Mouse (Mus musculus) thymus, postnatal 0 days (tissue): ENCODE data around the gene Camk1g. TPM values are rescaled to one million over a fixed set of nuclear protein-coding genes. Genes with fewer than 3 reads are reported as not detected.

Experiments
- DNase-seq: peaks from one replicate; pipeline ENCODE4 v3.0.0-alpha.2; 2015; ENCODE audit warnings: low spot score
- polyA plus RNA-seq: library from polyadenylated mRNA; unstranded; fragments of >200 nt; fragmentation: Nextera tagmentation; extraction: Ambion mirVana; gene quantifications from 2 replicates; pipeline ENCODE4 v1.2.1, GENCODE M21; 2015

Camk1g gene
- polyA plus RNA-seq, 1 experiment from 2014 or later = 2.6 TPM

DNA sequence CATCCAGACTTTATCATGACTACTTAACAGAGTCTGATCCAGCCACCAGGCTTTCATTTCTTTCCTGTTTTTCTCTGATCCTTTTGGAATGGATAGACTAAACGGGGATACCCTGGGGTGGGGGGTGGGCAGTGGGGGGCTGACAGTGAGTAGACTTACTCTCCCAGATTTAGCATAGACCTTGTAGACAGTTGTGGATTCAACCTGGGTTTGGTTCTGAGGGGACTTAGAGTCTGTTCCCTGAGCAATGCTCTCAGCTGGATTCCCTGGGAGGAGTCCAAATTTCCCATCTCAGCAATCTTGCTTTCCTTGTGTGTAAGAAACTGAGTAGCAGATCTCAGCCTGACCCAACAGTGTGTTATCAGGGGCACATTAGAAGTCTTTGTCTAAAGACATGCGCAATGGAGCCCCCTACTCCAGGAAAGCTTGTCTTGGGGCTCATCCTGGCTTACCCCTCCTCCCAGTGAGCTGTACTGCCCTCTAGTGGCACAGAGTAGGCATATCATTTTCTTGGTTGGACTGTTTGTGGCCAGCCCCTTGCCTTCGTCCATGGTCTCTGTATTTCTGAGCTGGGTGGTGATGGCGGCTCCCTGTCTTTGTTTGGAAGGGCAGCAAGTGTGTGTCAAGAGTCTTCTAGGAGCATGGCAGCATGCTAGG, 6.5 kb upstream of the Camk1g start:
- peak; percentile 70 for DNase-seq

DNA sequence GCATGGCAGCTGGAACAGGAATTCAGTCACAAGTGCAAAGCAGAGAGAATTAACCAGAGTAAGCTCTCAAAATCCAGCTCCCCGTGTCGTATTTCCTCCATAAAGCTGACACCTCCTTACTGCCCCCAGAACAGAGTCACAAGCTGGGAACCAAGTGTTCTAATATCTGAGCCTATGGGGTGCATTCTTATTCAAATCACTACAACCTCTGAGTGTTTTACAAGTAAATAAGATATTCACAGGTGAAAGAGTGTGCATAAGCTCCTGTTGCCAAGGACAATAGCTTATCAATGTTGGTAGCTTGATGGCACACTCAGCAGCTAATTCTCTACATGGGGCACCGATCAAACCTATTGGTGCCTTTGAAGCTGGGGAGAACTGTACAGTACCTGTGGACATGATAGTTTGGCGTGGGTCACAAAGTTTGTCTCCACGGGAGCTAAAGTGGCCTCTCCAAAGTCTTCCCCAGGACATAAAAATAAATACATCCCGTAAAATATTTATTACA, 3.9 kb upstream of the Camk1g start:
- DNase-seq = no peak

DNA sequence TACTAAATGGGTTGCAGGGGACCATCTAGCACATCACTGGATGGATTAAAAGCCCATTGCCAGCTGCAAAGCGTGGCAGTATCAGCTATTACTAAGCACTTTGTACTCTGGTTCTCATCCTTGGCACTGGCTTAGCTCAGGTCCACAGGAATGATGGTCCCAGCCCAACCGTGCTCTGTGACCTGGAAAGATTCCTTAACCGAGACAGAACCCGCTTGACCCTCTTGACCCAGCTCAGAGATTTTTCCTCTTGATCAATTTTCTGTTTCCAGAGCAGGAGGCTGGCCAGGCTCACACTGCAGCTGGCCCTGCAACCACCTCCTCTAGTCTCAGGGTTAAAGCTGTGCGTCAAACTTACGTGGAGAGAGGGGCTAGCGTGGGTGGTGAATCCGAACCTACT, 1.0 kb downstream of the Camk1g start:
- no peak for DNase-seq

DNA sequence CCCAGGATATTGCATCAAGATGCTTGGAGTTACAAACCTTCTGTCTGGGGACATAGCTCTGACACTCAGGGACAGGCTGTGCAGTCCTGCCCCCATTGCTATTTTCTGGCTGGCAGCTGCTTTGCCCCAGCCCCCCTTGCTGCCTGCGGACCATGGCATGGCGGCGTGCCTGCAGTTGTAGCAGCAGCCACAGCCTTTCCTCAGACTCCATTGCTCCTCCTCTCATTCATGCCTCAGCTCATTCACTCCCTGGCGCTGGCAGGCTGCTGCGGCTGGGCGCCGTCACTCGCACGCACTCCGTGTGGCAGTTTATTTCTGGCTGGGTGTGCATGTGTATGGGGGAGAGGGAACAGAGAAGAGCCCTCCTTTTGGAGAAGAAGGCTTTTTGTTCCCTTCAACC, 2.0 kb downstream of the Camk1g start:
- no peak for DNase-seq

DNA sequence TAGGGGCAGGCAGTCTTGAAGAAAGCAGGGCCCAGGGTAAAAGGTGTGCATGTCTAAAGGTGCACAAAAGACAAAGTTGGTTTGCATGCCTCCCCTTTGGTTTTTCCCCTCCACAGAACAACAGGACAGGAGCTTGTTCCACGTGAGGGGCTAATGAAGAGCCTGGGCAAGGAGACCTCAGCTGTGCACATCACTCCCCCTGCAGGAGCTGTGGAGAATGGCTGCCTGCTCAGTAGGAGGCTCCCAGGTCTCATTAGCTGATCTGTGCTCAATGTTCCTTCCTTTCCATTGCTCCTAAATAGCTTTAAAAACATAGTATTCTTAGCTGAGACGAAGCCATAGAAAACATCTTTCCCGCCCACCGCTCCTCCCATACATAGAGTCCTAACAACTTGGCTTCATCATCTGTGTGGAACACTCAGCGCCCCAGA, 6.3 kb downstream of the Camk1g start:
- DNase-seq = peak; percentile 69

GRCm38 (mm10) chr1:193362078-193362477, 8.0 kb downstream of the Camk1g start:
- DNase-seq = no peak

- no peak for DNase-seq
These were observed 8.9 kb downstream of the Camk1g start for GRCm38 (mm10) chr1:193361181-193361580.

- no peak for DNase-seq
These were observed 10.9 kb downstream of the Camk1g start for GRCm38 (mm10) chr1:193359199-193359598.

DNA sequence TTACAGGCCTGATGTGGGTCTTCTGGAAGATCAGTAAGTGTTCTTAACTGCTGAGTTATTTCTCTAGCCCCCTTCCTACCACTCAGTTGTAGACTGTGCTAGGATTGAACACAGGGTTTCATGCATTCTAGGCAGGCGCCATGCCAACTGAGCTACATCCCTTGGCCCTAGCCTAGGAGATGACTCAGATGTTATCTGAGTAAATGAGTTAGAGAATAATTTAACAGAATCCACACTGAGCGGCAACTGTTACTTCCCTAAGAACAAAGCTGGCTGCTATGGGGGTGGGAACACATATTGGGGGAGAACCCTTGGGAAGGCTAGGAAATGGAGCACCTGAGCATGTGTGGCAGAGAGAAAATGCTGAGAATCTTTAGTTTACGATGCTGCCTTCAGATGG, 18.5 kb downstream of the Camk1g start:
- DNase-seq = no peak

DNA sequence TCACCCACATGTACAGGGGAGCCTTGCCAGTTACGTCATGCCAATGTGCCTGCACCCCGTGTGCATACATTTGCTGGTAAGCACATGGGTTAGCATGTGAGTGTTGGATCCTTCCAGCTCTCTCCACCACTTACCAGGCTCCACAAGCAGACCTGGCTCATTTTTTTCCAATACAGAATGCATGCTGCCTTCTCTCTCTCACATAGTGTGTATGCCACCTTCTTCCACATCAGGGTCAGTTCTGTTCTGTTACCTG, 19.6 kb downstream of the Camk1g start:
- no peak for DNase-seq

- peak; percentile 62 for DNase-seq
These were observed 20.2 kb downstream of the Camk1g start for GRCm38 (mm10) chr1:193349702-193350545.

DNA sequence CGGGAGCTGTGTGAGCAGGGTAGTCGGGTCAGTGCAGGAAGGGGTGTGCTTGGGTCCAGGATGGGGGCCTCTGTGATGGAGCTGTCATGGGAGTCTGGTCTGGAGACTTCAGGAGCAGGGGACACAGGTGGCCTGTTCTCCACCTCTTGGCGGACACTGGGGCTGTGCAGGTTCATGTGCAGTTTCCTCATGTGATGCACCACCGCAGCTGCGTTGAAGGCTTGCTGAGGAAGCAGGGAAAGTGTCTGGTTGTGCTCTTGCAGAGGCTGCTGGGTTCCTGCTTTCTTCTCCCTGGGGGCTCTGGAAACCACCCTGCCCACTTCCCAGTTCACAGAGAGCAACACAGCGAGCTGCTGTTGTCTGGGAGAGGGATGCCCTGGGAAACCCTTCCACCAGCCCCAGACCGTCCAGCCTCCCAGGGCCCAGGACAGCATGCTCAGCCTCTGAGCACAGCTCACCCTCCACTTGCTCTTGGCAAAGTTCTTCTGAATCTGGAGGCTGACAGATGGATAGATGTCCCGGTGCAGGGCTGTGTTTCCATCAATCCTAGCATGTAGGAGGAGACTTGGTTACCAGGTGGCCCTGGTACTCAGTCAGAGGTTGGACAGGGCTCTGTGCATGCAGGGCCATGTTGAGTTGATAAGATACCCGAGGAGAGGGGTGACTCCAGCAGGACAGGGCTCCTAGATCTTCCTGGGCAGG, 21.7 kb downstream of the Camk1g start:
- no peak for DNase-seq

DNA sequence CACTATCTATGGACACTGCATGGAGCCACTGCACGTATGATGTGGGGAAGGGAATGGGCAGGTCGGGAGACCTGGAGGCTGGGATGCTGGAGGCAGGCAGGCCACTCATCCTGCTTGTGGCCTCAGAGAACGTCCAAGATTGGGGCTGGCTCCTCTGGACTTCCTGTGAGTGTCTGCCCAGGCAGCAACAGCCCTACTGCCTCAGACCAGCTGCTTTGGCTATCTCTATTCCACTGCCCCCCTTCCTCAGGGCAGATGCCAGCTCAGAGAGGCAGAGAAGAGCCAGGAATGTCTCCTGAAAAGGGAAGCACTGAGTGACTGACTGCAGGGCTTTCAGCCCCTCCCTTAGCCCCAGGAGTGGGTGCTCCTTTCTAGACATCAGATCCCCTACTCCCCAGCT, 23.2 kb downstream of the Camk1g start:
- DNase-seq = no peak

- DNase-seq = peak; percentile 68
These were observed 25.1 kb downstream of the Camk1g start for GRCm38 (mm10) chr1:193344976-193345375.

DNA sequence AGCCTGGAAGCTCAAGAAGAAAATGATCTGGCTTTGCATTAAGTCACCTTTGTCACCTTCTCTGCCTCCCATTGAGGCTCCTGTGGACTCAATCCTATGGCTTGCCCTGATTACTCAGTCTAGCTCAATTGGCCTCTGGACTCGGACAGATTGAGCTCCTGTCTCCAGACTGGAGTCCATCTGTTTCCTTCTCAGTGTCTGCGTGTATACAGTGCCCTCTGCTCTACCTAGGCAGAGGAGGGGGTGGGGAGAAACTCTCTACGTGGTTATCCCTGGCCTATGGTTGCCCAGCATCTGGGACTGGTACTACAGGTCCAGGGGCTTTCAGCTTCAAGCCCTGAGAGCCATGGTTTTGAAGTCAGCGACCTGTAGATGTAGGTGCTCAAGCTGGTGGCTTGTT, 26.2 kb downstream of the Camk1g start:
- DNase-seq = no peak

- DNase-seq = no peak
These were observed 27.7 kb downstream of the Camk1g start for GRCm38 (mm10) chr1:193342198-193342946.

DNA sequence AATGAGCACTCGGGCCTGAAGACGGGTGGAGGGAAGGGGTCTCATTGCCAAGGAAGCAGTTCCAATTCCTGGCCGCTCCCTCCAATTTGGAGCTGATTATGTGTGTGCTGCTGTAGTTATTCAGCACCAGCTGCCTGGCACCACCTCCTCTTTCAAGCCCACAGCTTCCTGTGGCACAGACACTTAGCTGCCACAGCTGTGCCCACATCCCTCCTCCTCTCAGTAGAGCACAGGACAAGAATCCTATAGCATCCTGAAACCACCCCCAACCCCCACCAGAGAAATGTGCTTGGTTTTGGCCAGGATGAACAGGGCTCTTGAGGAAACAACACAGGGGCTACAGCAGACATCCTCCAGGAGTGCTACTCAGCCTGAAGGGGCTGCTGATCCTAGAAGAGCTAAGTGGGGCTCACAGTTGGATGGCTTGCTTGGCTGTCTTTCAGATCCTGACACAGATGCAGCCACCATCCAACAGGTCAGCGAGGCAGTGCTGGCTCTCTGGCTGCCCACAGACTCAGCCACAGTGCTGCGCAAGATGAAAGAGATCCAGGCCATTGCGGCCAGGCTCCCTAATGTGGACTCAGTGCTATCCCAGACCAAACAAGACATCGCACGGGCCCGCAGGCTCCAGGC, 31.6 kb downstream of the Camk1g start:
- peak; percentile 90 for DNase-seq

GRCm38 (mm10) chr1:193337787-193338310, 32.2 kb downstream of the Camk1g start:
- DNase-seq = peak; percentile 64

GRCm38 (mm10) chr1:193337018-193337321, 33.1 kb downstream of the Camk1g start:
- peak; percentile 62 for DNase-seq

- DNase-seq = no peak
These were observed 33.7 kb downstream of the Camk1g start for GRCm38 (mm10) chr1:193336122-193337017.
